Mouse (Mus musculus) limb, embryonic 12.5 days (tissue): ENCODE measurements around the gene Klf12. TPM values are rescaled to one million over a fixed set of nuclear protein-coding genes. Genes with fewer than 3 reads are reported as not detected.
"Not testable (repeated sequence)": the region's sequence is repeated elsewhere in the genome, so short reads cannot be mapped to it uniquely, and the experiment has no call there.

Source experiments
- ATAC-seq: fragments of 200-750 bp; cut with Nextera tagmentation; 2 replicates; pipeline ENCODE4 v1.8.0; 2017; ENCODE audit warnings: low read depth, moderate TSS enrichment; ENCODE audit not compliant: insufficient number of reproducible peaks, insufficient read depth, low FRiP score, low TSS enrichment
- H3K27ac ChIP-seq: fragments of 300-500 bp; sonication (generic); 2 replicates; pipeline ENCODE4 v1.5.1; 2016; ENCODE audit warnings: mild to moderate bottlenecking, moderate library complexity
- H3K27me3 ChIP-seq: fragments of 300-500 bp; sonication (generic); 2 replicates; pipeline ENCODE4 v1.6.1; 2016; ENCODE audit warnings: mild to moderate bottlenecking, moderate library complexity
- H3K36me3 ChIP-seq: fragments of 300-500 bp; sonication (generic); 2 replicates; pipeline ENCODE4 v1.6.1; 2016; ENCODE audit warnings: mild to moderate bottlenecking, moderate library complexity
- H3K4me1 ChIP-seq: fragments of 300-500 bp; sonication (generic); replicated peaks from 2 replicates; pipeline ENCODE4 v1.6.1; 2016
- H3K4me2 ChIP-seq: fragments of 300-500 bp; sonication (generic); 2 replicates; pipeline ENCODE4 v1.6.1; 2016; ENCODE audit warnings: mild to moderate bottlenecking, moderate library complexity
- H3K4me3 ChIP-seq: fragments of 300-500 bp; sonication (generic); replicated peaks from 2 replicates; pipeline ENCODE4 v1.5.1; 2016; ENCODE audit warnings: mild to moderate bottlenecking
- H3K9ac ChIP-seq: fragments of 300-500 bp; sonication (generic); replicated peaks from 2 replicates; pipeline ENCODE4 v1.6.1; 2016; ENCODE audit warnings: mild to moderate bottlenecking, moderate library complexity
- H3K9me3 ChIP-seq: fragments of 300-500 bp; sonication (generic); 2 replicates; pipeline ENCODE4 v1.6.1; 2016; ENCODE audit warnings: mild to moderate bottlenecking, moderate library complexity
- WGBS: fragments of 180-500 bp; shearing (Covaris S2); methylation state at CpG from one replicate; pipeline ENCODE4 v1.1.7; 2016; 5-methylcytosine and 5-hydroxymethylcytosine counted together
- polyA plus RNA-seq: library from polyadenylated mRNA; unstranded; fragments of >200 nt; fragmentation: Nextera tagmentation; extraction: Ambion mirVana; gene quantifications from 2 replicates; pipeline ENCODE4 v1.2.1, GENCODE M21; 2016

Gene Klf12
- polyA plus RNA-seq, 1 experiment from 2014 or later: 33.7 TPM

DNA sequence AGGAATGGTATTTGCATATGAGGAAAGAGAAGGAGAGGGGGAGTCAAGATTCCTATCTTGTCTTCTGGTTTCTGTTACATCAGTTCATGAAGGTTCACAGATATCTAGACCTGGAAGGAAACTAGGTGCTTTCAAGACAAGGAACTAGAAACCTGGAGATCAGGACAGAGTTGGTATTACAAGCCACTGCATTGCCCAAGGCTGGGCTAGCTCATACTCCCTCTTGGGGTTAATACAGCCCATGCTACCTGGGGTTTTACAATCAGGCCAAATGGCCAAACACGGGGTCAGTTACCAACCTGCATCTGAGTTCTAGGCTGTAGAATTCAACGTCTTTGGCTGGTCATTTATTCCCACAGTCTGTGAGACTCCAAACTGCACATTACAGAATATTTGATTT lies 398.9 kb downstream of the Klf12 start:
- 46% methylated on average over 2 of the region's 2 CpGs for WGBS
- ATAC-seq: no peak
- H3K27ac ChIP-seq: no peak overlapping the region

DNA sequence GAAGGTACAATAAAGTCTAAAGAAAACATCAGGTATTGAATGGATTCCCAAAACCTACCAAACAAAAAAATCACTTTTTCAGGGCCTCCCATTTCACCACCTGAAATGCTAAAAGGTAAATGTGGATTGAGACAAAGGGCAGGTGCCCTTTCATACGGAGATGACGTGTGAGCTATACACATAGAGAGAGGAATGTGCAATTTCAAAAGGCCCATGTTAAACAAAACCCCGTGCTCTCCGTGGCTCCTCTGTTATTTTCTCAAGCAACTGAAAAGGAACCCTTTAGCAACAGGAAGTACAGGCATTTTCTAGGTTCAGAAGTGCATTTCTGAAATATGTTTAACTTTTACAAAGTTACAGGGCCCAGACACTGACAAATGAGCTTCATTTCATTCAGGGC lies 399.4 kb downstream of the Klf12 start:
- no peaks in the 10 kb centered on the region for H3K9me3 ChIP-seq
- no peak overlapping the region for H3K9ac ChIP-seq
- no peaks in the 10 kb centered on the region for H3K36me3 ChIP-seq
- no peak overlapping the region for H3K4me3 ChIP-seq
- H3K27ac ChIP-seq: no peak overlapping the region
- ATAC-seq: no peak
- H3K27me3 ChIP-seq: no peaks in the 10 kb centered on the region
- no peak overlapping the region for H3K4me2 ChIP-seq
- 74% methylated on average over 4 of the region's 4 CpGs for WGBS
- H3K4me1 ChIP-seq: 0 out of 2 replicates have a peak, but pooled peaks cover 4% of the 10 kb centered on the region

More for the DNA sequence above, 398.9 kb downstream of the Klf12 start:
- Histone ChIP-seq H3K4me2 (no peak overlapping the region), H3K27me3 (no peaks in the 10 kb centered on the region), H3K4me3 (no peak overlapping the region), H3K9me3 (no peaks in the 10 kb centered on the region), H3K9ac (no peak overlapping the region), H3K4me1 (0 out of 2 replicates have a peak, but pooled peaks cover 4% of the 10 kb centered on the region), H3K36me3 (no peaks in the 10 kb centered on the region)

DNA sequence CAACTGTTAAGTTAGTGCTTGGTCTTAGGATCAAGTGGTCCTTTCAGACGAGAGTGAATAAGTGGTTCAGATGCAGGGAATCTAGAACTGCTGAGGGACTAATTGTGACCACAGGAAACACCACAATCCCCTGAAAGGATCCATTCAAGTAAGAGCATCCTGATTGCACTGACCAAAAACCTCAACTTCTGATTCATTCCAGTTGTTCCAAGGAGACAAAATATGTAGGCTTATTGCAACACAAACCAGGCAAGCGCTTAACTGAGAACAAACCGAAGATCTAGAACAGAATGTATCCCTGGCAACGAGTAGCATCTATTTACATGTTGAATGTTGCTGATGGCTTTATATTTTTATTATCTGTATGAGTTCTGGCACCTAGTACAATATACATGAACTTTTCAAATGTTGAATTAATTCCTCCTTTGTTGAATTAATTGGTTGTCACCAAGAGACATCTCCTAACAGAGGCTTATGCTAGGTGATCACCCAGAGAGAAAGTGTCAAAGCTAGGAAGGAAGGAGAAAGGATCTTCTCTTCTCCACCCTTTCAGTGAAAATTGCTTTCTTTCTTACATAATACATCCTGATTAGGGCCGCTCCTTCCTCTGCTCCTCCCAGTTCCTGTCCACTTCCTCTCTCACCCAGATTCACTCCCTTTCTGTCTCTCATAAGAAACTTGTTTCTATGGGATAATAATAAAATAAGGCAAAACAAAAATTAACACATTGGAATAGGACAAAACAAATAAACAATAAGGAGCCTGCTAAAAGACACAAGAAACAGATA lies 407.5 kb downstream of the Klf12 start:
- H3K27ac ChIP-seq: no peak overlapping the region; the same call in 1 of the 2 replicates
- no peak overlapping the region for H3K4me2 ChIP-seq
- H3K9me3 ChIP-seq: 0 out of 2 replicates have a peak, but pooled peaks cover 3% of the 10 kb centered on the region
- H3K27me3 ChIP-seq: no peaks in the 10 kb centered on the region
- no peaks in the 10 kb centered on the region for H3K4me1 ChIP-seq
- H3K36me3 ChIP-seq: peaks cover 14% of the 10 kb centered on the region
- WGBS: 84% methylated on average over 5 of the region's 5 CpGs
- no peak overlapping the region for H3K4me3 ChIP-seq
- no peak overlapping the region for H3K9ac ChIP-seq
- ATAC-seq: no peak

DNA sequence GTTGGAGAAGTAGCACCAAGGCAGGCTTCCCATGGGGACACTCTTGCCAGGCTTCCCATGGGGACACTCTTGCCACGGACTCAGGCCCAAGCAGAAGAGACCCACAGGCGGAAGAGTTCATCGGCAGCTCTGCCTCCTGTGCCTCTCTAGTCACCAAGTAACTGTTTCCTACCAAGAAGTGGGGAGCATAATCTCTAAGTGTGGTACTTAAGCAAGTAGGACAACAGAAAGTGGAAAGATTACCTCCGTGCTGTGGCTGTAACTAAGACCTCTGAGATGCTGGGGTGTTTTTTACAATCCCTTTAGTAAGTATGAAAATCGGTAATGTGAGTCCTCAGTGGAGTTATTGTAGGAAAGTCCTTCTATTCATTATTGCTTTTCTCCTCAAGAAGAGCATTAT lies 410.8 kb downstream of the Klf12 start:
- no peak overlapping the region for H3K4me2 ChIP-seq
- H3K36me3 ChIP-seq: peaks cover 14% of the 10 kb centered on the region
- H3K4me1 ChIP-seq: no peaks in the 10 kb centered on the region
- H3K9ac ChIP-seq: no peak overlapping the region
- no peak overlapping the region for H3K4me3 ChIP-seq
- ATAC-seq: no peak
- WGBS: 93% methylated on average over 5 of the region's 5 CpGs
- 0 out of 2 replicates have a peak, but pooled peaks cover 3% of the 10 kb centered on the region for H3K9me3 ChIP-seq
- no peak overlapping the region for H3K27ac ChIP-seq
- H3K27me3 ChIP-seq: no peaks in the 10 kb centered on the region

DNA sequence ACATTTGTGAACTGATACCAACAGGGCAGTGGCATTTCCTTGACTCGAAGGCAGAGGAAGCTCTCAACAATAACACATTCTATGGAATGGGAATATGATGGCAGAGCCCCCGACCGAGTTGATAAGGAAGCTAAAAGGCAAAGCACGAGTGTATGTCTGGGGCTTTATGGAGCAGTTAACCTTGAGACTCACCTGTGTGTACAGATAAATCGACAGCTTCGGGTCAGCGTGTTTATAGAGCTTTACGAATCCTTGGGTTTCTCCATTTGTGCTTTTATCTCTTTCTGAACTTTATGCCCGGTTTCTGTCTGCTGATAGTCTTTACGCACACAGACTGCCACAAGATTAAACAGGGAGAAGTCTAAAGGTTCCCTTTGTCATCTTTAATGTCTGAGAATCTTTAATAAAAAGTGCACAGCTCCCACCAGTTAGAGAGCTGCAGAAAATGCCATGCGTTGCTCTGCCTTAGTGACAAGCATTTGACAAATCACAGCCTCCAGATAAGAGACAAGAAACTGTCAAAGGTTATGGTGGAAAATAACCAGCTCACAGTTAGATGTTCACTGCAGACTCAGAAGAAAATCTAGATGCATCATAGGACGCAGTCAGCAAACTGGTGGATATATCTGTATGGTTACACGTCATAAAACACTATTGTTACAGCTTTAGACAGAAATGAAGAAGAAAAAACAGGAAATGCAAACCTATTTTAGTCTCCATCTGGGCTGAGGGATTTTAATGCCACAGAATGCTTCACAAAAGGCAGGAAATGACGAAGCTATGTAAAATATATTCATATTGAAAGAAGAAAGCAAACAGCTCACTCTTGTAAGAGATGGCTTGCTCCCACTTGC lies 428.1 kb downstream of the Klf12 start:
- 70% methylated on average over 14 of the region's 14 CpGs for WGBS

DNA sequence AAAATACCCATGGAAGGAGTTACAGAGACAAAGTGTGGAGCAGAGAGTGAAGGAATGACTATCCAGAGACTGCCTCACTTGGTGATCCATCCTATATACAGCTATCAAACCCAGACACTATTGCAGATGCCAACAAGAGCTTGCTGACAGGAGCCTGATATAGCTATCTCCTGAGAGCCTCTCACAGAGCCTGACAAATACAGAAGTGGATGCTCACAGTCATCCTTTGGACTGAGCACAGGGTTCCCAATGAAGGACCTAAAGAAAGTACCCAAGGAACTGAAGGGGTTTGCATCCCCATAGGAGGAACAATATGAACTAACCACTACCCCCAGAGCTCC lies 430.0 kb downstream of the Klf12 start:
- not testable (repeated sequence) for H3K4me2 ChIP-seq, ATAC-seq, H3K4me1 ChIP-seq, H3K36me3 ChIP-seq, H3K27ac ChIP-seq, H3K9me3 ChIP-seq, H3K9ac ChIP-seq, H3K4me3 ChIP-seq, H3K27me3 ChIP-seq

More for the DNA sequence above, 428.1 kb downstream of the Klf12 start:
- no peak overlapping the region for H3K9ac ChIP-seq
- H3K27ac ChIP-seq: no peak overlapping the region
- no peak for ATAC-seq
- H3K36me3 ChIP-seq: no peaks in the 10 kb centered on the region
- H3K4me2 ChIP-seq: no peak overlapping the region
- H3K27me3 ChIP-seq: no peaks in the 10 kb centered on the region
- no peak overlapping the region for H3K4me3 ChIP-seq
- no peaks in the 10 kb centered on the region for H3K4me1 ChIP-seq
- no peaks in the 10 kb centered on the region for H3K9me3 ChIP-seq

DNA sequence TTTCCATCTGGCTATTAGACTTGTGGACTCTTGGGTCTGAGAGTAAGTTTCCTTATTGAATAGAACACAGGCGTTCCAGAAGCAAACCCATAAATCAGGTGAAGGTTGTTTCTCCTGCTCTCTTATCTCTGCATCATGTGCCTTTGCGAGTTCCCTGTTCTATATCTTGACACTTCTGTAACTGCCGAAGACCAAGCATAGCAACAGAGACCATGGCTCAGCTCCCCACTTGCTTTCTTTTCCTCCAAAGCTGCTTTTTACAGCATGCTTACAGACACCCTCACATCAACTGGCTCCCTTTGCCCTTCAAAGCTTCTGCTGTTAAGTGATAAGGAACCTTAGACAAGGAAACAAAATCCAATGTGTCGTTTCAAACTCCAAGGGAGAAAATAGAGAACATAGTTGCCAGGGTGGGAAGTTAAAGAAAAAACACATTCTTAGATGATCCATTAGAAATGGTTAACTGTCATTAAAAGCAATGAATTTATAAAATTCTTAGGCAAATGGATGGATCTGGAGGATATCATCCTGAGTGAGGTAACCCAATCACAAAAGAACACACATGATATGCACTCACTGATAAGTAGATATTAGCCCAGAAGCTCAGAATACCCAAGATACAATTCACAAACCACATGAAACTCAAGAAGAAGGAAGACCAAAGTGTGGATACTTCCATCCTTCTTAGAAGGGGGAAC lies 430.6 kb downstream of the Klf12 start:
- not testable (repeated sequence) for H3K4me1 ChIP-seq, H3K9me3 ChIP-seq, ATAC-seq, H3K36me3 ChIP-seq, H3K27ac ChIP-seq, H3K4me3 ChIP-seq, H3K4me2 ChIP-seq, H3K27me3 ChIP-seq, H3K9ac ChIP-seq
- WGBS: 66% methylated on average over 4 of the region's 4 CpGs

DNA sequence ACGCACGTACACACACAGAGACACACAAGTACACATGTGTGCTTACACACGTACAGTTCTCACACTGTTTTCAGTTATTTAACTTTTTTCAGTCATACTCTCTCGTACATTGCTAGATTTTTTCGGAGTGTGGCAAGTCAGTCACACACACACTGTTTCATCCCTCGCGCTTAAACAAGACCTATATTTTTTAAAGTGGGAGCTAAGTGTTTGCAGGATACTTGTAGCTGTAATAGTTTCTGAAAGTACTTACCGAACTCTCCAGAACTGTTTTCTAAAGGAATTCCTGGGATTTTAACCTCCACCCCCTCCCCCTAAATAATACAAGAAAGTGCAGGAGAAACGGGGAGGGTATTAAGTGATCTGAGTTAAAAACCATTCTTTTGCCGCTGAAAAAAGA lies 434.1 kb downstream of the Klf12 start:
- Histone ChIP-seq H3K4me1 (no peaks in the 10 kb centered on the region), H3K36me3 (no peaks in the 10 kb centered on the region), H3K4me3 (no peak overlapping the region), H3K27ac (no peak overlapping the region), H3K27me3 (no peaks in the 10 kb centered on the region), H3K4me2 (no peak overlapping the region), H3K9ac (no peak overlapping the region), H3K9me3 (no peaks in the 10 kb centered on the region)
- no peak for ATAC-seq
- WGBS: 86% methylated on average over 10 of the region's 10 CpGs

DNA sequence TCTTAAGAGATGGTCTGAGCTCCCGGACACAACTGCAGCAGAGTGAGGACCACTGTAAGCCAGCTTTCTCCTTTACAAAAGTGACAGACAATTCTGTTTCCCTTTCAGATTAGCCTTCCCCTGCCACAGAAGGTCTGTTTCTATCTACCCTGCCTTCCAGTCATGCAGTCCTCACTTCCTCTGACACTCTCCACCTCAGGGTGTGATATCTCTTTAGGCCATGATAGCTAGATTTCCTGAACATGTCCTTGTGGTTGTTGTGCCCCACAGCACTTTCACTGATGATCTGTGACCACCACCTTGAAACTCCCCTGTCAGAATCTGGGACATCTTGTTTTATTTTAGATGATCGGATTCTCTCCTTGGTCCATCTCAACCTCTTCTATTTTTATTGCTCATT lies 437.0 kb downstream of the Klf12 start:
- Histone ChIP-seq H3K36me3 (no peaks in the 10 kb centered on the region), H3K9ac (no peak overlapping the region), H3K4me1 (no peaks in the 10 kb centered on the region), H3K9me3 (no peaks in the 10 kb centered on the region), H3K27ac (no peak overlapping the region), H3K27me3 (no peaks in the 10 kb centered on the region), H3K4me2 (no peak overlapping the region), H3K4me3 (no peak overlapping the region)
- ATAC-seq: no peak
- 94% methylated on average over 2 of the region's 2 CpGs for WGBS

DNA sequence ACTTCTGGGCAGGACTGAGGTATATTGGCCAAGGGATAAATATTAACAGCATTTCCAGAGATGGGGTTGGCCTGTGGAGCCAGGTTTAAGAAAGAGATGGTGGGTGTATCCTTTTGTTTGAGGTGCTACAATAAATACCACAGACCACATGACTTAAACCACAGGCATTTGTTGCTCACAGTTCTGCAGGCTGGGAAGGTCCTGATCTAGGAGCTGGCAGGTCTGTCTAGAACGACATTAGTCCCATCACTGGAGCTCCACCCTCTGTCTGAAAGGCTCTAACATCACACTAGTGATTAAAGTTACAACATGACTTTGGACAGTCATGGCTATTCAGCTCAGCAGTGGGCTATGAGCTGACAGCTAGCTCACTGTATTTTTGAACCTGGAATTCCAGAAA lies 457.8 kb downstream of the Klf12 start:
- no peak overlapping the region for H3K27ac ChIP-seq
- H3K4me1 ChIP-seq: no peaks in the 10 kb centered on the region
- H3K4me3 ChIP-seq: no peak overlapping the region
- WGBS: 37% methylated on average over 1 of the region's 1 CpGs
- no peaks in the 10 kb centered on the region for H3K36me3 ChIP-seq
- no peak for ATAC-seq
- H3K27me3 ChIP-seq: no peaks in the 10 kb centered on the region
- no peak overlapping the region for H3K9ac ChIP-seq
- H3K9me3 ChIP-seq: no peaks in the 10 kb centered on the region
- H3K4me2 ChIP-seq: no peak overlapping the region
